Comparison of ENCODE assay signal across 14 mouse cellular contexts in the genomic region with DNA sequence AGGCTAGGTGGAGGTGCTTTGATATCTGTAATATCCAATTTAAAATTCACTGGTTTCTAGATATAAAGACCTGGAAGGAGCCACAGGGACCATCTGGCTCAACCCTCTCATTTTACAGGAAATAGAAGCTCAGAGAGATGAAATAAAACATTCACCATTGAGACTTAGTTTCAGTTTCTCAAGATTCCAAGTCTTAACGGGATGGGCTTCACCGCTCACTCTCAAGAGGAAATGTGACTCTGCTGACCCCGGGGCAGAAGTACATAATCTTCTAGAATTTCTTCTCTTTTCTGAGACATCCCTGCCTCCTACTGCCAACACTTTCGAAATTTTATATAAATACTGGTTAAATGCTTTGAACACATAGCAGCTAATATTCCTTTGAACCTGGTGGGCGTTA. TPM values are rescaled to one million over a fixed set of nuclear protein-coding genes. Genes with fewer than 3 reads are reported as not detected.
DNase-seq lines count a peak whose midpoint lies in the region; ATAC-seq and TF ChIP-seq lines count a peak whose summit lies in the region.
"Had no signal": no experiment of that assay in that cellular context is flagged by ENCODE, and none has a peak within 500 bp of the region (broad histone marks: within the 10 kb centered on the region; RNA-seq: fewer than 3 reads in every experiment).

No protein-coding gene starts in this region.

- ATAC-seq in heart, embryonic 13.5 days (ENCODE audit: extremely low read depth, insufficient number of reproducible peaks, low FRiP score, low TSS enrichment) = no peak
- no peak for ATAC-seq in kidney, embryonic 14.5 days (ENCODE audit: low FRiP score, low TSS enrichment)
- no peak for ATAC-seq in liver, postnatal 0 days
- no peak for ATAC-seq in hindbrain, embryonic 12.5 days (ENCODE audit: low FRiP score)

- no peak for TF ChIP-seq CTCF in liver, postnatal 0 days (IDR thresholded peaks at IDR 0.05; ENCODE audit: low read depth)

- H3K27me3 ChIP-seq in heart, embryonic 13.5 days (replicated peaks) = no peaks in the 10 kb centered on the region
- H3K27me3 ChIP-seq in embryonic facial prominence, embryonic 10.5 days (replicated peaks; ENCODE audit: low read depth, poor library complexity, severe bottlenecking) = no peaks in the 10 kb centered on the region
- H3K27me3 ChIP-seq in kidney, embryonic 14.5 days (ENCODE audit: control insufficient read depth, insufficient read depth, low read length) = no peaks in the 10 kb centered on the region
- no peaks in the 10 kb centered on the region for H3K27me3 ChIP-seq in liver, postnatal 0 days (ENCODE audit: insufficient read depth, low read length)
- no peaks in the 10 kb centered on the region for H3K27me3 ChIP-seq in hindbrain, embryonic 12.5 days
- H3K27me3 ChIP-seq: neural tube, embryonic 13.5 days had no signal

- no peaks in the 10 kb centered on the region for H3K9me3 ChIP-seq in heart, embryonic 13.5 days
- no peaks in the 10 kb centered on the region for H3K9me3 ChIP-seq in embryonic facial prominence, embryonic 10.5 days
- no peaks in the 10 kb centered on the region for H3K9me3 ChIP-seq in kidney, embryonic 14.5 days (ENCODE audit: control insufficient read depth, low read length)
- H3K9me3 ChIP-seq in liver, postnatal 0 days (ENCODE audit: low read length) = no peaks in the 10 kb centered on the region
- no peaks in the 10 kb centered on the region for H3K9me3 ChIP-seq in hindbrain, embryonic 12.5 days (replicated peaks)
- H3K9me3 ChIP-seq: forebrain, embryonic 10.5 days; midbrain, embryonic 10.5 days; neural tube, embryonic 13.5 days had no signal

- H3K4me3 ChIP-seq in heart, embryonic 13.5 days = no peak overlapping the region
- H3K4me3 ChIP-seq in embryonic facial prominence, embryonic 10.5 days = no peak overlapping the region
- no peak overlapping the region for H3K4me3 ChIP-seq in kidney, embryonic 14.5 days (ENCODE audit: low read length)
- no peak overlapping the region for H3K4me3 ChIP-seq in liver, postnatal 0 days (ENCODE audit: low read depth, low read length)
- no peak overlapping the region for H3K4me3 ChIP-seq in hindbrain, embryonic 12.5 days
- H3K4me3 ChIP-seq: forebrain, embryonic 10.5 days; midbrain, embryonic 10.5 days; neural tube, embryonic 13.5 days had no signal

- peaks cover 14% of the 10 kb centered on the region; the same call in 1 of the 2 replicates for H3K4me1 ChIP-seq in heart, embryonic 13.5 days
- H3K4me1 ChIP-seq in embryonic facial prominence, embryonic 10.5 days = peaks cover 38% of the 10 kb centered on the region
- H3K4me1 ChIP-seq in kidney, embryonic 14.5 days (ENCODE audit: control insufficient read depth, insufficient read depth, low read length) = peaks cover 5% of the 10 kb centered on the region
- H3K4me1 ChIP-seq in liver, postnatal 0 days (ENCODE audit: insufficient read depth) = no peaks in the 10 kb centered on the region
- H3K4me1 ChIP-seq in hindbrain, embryonic 12.5 days = peaks cover 6% of the 10 kb centered on the region

- H3K36me3 ChIP-seq in heart, embryonic 13.5 days = no peaks in the 10 kb centered on the region
- no peaks in the 10 kb centered on the region for H3K36me3 ChIP-seq in embryonic facial prominence, embryonic 10.5 days (replicated peaks)
- H3K36me3 ChIP-seq in kidney, embryonic 14.5 days (ENCODE audit: control insufficient read depth, insufficient read depth, low read length) = no peaks in the 10 kb centered on the region
- H3K36me3 ChIP-seq in liver, postnatal 0 days (replicated peaks; ENCODE audit: insufficient read depth, low read length) = no peaks in the 10 kb centered on the region
- H3K36me3 ChIP-seq in hindbrain, embryonic 12.5 days = no peaks in the 10 kb centered on the region
- H3K36me3 ChIP-seq: forebrain, embryonic 10.5 days; midbrain, embryonic 10.5 days; neural tube, embryonic 13.5 days had no signal

- DNase-seq in heart, postnatal 4 days = no peak
- no peak for DNase-seq in embryonic facial prominence, embryonic 10.5 days (ENCODE audit: low spot score)
- peak; percentile 16 for DNase-seq in lung, postnatal 36 days
- no peak for DNase-seq in liver, postnatal 0 days
- DNase-seq in layer of hippocampus, adult 9-11 months = no peak
- DNase-seq: adrenal gland, adult 8-10 months; right cerebral cortex, postnatal 25 days had no signal

- H3K4me2 ChIP-seq in heart, embryonic 13.5 days = peak overlapping the region; percentile 7; the same call in 1 of the 2 replicates
- no peak overlapping the region for H3K4me2 ChIP-seq in kidney, embryonic 14.5 days (replicated peaks; ENCODE audit: low read depth, low read length)
- no peak overlapping the region for H3K4me2 ChIP-seq in liver, postnatal 0 days (ENCODE audit: low read depth, low read length)
- H3K4me2 ChIP-seq in hindbrain, embryonic 12.5 days (replicated peaks) = no peak overlapping the region
- H3K4me2 ChIP-seq: liver, embryonic 11.5 days; neural tube, embryonic 13.5 days had no signal

- WGBS in heart, embryonic 13.5 days = 36% methylated on average over 5 of the region's 5 CpGs
- WGBS in embryonic facial prominence, embryonic 10.5 days = 34% methylated on average over 5 of the region's 5 CpGs
- 17% methylated on average over 5 of the region's 5 CpGs for WGBS in kidney, embryonic 14.5 days
- 46% methylated on average over 5 of the region's 5 CpGs for WGBS in liver, postnatal 0 days (ENCODE audit: insufficient replicate concordance)
- WGBS in hindbrain, embryonic 12.5 days = 56% methylated on average over 5 of the region's 5 CpGs

- TF ChIP-seq EP300 in liver, postnatal 0 days (IDR thresholded peaks at IDR 0.05; ENCODE audit: low read depth) = no peak

- 0 out of 2 replicates have a peak overlapping the region, but pooled peaks have one; percentile 34 for H3K27ac ChIP-seq in heart, embryonic 13.5 days (replicated peaks)
- H3K27ac ChIP-seq in embryonic facial prominence, embryonic 10.5 days (replicated peaks) = peak overlapping the region; percentile 52; the same call in 1 of the 2 replicates
- H3K27ac ChIP-seq in kidney, embryonic 14.5 days (ENCODE audit: low read depth, low read length) = peak overlapping the region; percentile 67; the same call in 1 of the 2 replicates
- no peak overlapping the region for H3K27ac ChIP-seq in liver, postnatal 0 days (ENCODE audit: low read depth)
- no peak overlapping the region; the same call in 1 of the 2 replicates for H3K27ac ChIP-seq in hindbrain, embryonic 12.5 days
- H3K27ac ChIP-seq: forebrain, embryonic 10.5 days; midbrain, embryonic 10.5 days; neural tube, embryonic 13.5 days had no signal

- no peak overlapping the region for H3K9ac ChIP-seq in heart, embryonic 13.5 days
- no peak overlapping the region for H3K9ac ChIP-seq in kidney, embryonic 14.5 days (ENCODE audit: low read depth, low read length)
- H3K9ac ChIP-seq in liver, postnatal 0 days (replicated peaks) = no peak overlapping the region
- no peak overlapping the region for H3K9ac ChIP-seq in hindbrain, embryonic 12.5 days
- H3K9ac ChIP-seq: neural tube, embryonic 13.5 days had no signal

RNA-seq across cellular contexts. Expression of gene Dact1, which starts 36.4 kb away (rescaled TPM):
- polyA plus RNA-seq in heart, embryonic 13.5 days (2015; fragmentation: Nextera tagmentation; extraction: Ambion mirVana) = 8.6 and 9.7 TPM in 2 replicates
- total RNA-seq in heart, postnatal 4 days (2021) = 10 to 100 TPM; 19.0 to 23.1 TPM
- 15.9 and 20.0 TPM in 2 replicates for polyA plus RNA-seq in embryonic facial prominence, embryonic 10.5 days (2016; fragmentation: Nextera tagmentation; extraction: Ambion mirVana)
- 18.9 and 19.9 TPM in 2 replicates for polyA plus RNA-seq in kidney, embryonic 14.5 days (2014; fragmentation: Nextera tagmentation; extraction: Ambion mirVana)
- polyA plus RNA-seq in liver, postnatal 0 days (2015; fragmentation: Nextera tagmentation; extraction: Ambion mirVana) = 0.36 and 0.51 TPM in 2 replicates
- polyA plus RNA-seq in hindbrain, embryonic 12.5 days (2016; fragmentation: Nextera tagmentation; extraction: Ambion mirVana) = 50.6 and 53.0 TPM in 2 replicates

Comparison
In these comparisons a context has a peak if more than half of its experiments do, and no peak if none do; other contexts are left out.
1. H3K27ac ChIP-seq: peak in heart, embryonic 13.5 days (single experiment), embryonic facial prominence, embryonic 10.5 days (single experiment) and kidney, embryonic 14.5 days (single experiment); none in liver, postnatal 0 days (single experiment) and hindbrain, embryonic 12.5 days (single experiment).